Mouse (Mus musculus): ENCODE data around the gene Nuak1. TPM values are rescaled to one million over a fixed set of nuclear protein-coding genes. Genes with fewer than 3 reads are reported as not detected.

Nuak1 gene
- polyA plus RNA-seq, 2 experiments, result 3.3 to 19.6 TPM

- DNase-seq (ENCODE audit: low spot score), result no peak
- no peak overlapping the region for H3K4me3 ChIP-seq (replicated peaks; ENCODE audit: low read length)
- TF ChIP-seq POLR2A (IDR thresholded peaks at IDR 0.05; ENCODE audit: borderline replicate concordance, extremely low read depth, insufficient read depth, insufficient read length), result no peak
- no peak for ATAC-seq (ENCODE audit: low FRiP score, low read depth)
- no peak overlapping the region for H3K4me2 ChIP-seq (replicated peaks; ENCODE audit: low read depth, low read length, severe bottlenecking)
- H3K9me3 ChIP-seq (ENCODE audit: control insufficient read depth, low read length), result no peaks in the 10 kb centered on the region
- H3K9ac ChIP-seq (ENCODE audit: low read depth, low read length, severe bottlenecking), result no peak overlapping the region
- H3K4me1 ChIP-seq (ENCODE audit: control insufficient read depth, insufficient read depth, low read length), result no peaks in the 10 kb centered on the region; the same call in 1 of the 2 replicates
- peaks cover 11% of the 10 kb centered on the region for H3K36me3 ChIP-seq (ENCODE audit: control insufficient read depth, insufficient read depth, low read length)
- WGBS, result 82% methylated on average over 8 of the region's 8 CpGs
- H3K27ac ChIP-seq (replicated peaks; ENCODE audit: low read depth, low read length), result no peak overlapping the region
- H3K27me3 ChIP-seq (ENCODE audit: control insufficient read depth, insufficient read depth, low read length), result no peaks in the 10 kb centered on the region
Observed at GRCm38 (mm10) chr10:84416752-84417151, 23.6 kb downstream of the Nuak1 start.

DNA sequence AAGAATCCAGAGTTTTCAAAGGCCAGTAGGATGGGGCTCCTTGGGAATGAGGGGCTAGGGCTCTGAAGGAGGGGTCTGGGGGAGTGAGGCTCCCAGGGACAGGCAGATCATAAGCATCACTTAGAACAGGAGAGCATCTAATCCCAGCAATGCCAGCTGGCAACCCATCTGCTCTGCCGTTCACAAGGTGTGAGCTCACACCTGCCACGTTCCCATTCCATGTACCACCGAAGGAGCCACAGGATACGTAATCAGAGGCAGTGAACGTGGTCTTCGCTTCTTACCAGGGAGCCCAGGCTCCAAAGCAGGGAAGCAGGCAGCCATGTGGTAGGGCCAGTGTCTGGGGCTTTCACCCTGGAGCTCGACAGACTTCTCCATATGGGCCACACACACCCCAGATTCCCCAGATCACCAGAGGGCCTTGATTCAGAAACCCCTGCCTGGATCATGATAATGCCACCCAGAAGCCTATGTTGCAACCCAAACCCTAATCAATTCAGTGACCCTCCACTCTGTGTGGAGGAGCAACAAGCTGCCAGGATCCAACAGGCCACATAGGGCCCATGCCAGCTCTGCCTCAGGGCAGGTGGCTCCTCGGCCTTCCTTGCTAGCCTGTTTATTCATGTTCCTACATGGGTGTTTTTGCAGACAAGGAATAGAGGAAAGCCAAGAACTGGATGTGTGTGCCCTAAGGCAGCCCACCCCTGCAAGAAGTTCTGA, 25.3 kb downstream of the Nuak1 start:
- ATAC-seq (ENCODE audit: low FRiP score, low read depth), result no peak
- no peak for DNase-seq (ENCODE audit: low spot score)
- no peak for TF ChIP-seq POLR2A (IDR thresholded peaks at IDR 0.05; ENCODE audit: borderline replicate concordance, extremely low read depth, insufficient read depth, insufficient read length)
- Histone ChIP-seq H3K4me1 (ENCODE audit: control insufficient read depth, insufficient read depth, low read length) (peaks cover 6% of the 10 kb centered on the region), H3K4me3 (replicated peaks; ENCODE audit: low read length) (no peak overlapping the region), H3K27me3 (ENCODE audit: control insufficient read depth, insufficient read depth, low read length) (no peaks in the 10 kb centered on the region), H3K9ac (ENCODE audit: low read depth, low read length, severe bottlenecking) (no peak overlapping the region), H3K36me3 (ENCODE audit: control insufficient read depth, insufficient read depth, low read length) (peaks cover 6% of the 10 kb centered on the region; the same call in 1 of the 2 replicates), H3K27ac (replicated peaks; ENCODE audit: low read depth, low read length) (no peak overlapping the region), H3K4me2 (replicated peaks; ENCODE audit: low read depth, low read length, severe bottlenecking) (no peak overlapping the region), H3K9me3 (ENCODE audit: control insufficient read depth, low read length) (no peaks in the 10 kb centered on the region)
- 72% methylated on average over 8 of the region's 8 CpGs for WGBS

DNA sequence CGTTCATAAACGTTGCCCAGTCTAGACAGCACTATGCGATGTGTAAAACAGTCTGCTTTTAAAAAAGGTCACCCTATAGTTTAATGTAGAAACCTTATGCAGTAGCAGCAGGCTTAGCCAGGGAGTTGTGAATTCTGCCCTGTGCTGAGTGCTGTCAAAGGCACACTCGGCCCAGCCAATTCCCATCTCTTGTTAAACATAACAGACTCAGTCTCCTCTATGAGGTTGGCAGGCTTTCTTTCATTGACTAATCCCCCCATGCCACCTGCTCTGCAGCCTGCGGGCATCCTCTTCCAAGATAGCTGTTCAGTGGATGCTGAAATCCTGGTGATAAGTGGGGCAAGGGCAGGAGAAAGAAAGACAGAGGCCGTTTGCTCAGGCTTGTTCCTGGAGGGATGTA, 27.1 kb downstream of the Nuak1 start:
- Histone ChIP-seq H3K4me2 (replicated peaks; ENCODE audit: low read depth, low read length, severe bottlenecking) (no peak overlapping the region), H3K9ac (ENCODE audit: low read depth, low read length, severe bottlenecking) (no peak overlapping the region), H3K4me3 (replicated peaks; ENCODE audit: low read length) (no peak overlapping the region), H3K36me3 (ENCODE audit: control insufficient read depth, insufficient read depth, low read length) (peaks cover 12% of the 10 kb centered on the region; the same call in 1 of the 2 replicates), H3K27me3 (ENCODE audit: control insufficient read depth, insufficient read depth, low read length) (no peaks in the 10 kb centered on the region), H3K4me1 (ENCODE audit: control insufficient read depth, insufficient read depth, low read length) (peaks cover 17% of the 10 kb centered on the region), H3K9me3 (ENCODE audit: control insufficient read depth, low read length) (no peaks in the 10 kb centered on the region), H3K27ac (replicated peaks; ENCODE audit: low read depth, low read length) (no peak overlapping the region)
- ATAC-seq (ENCODE audit: low FRiP score, low read depth) (no peak), DNase-seq (ENCODE audit: low spot score) (no peak)
- 64% methylated on average over 6 of the region's 6 CpGs for WGBS
- no peak for TF ChIP-seq POLR2A (IDR thresholded peaks at IDR 0.05; ENCODE audit: borderline replicate concordance, extremely low read depth, insufficient read depth, insufficient read length)

DNA sequence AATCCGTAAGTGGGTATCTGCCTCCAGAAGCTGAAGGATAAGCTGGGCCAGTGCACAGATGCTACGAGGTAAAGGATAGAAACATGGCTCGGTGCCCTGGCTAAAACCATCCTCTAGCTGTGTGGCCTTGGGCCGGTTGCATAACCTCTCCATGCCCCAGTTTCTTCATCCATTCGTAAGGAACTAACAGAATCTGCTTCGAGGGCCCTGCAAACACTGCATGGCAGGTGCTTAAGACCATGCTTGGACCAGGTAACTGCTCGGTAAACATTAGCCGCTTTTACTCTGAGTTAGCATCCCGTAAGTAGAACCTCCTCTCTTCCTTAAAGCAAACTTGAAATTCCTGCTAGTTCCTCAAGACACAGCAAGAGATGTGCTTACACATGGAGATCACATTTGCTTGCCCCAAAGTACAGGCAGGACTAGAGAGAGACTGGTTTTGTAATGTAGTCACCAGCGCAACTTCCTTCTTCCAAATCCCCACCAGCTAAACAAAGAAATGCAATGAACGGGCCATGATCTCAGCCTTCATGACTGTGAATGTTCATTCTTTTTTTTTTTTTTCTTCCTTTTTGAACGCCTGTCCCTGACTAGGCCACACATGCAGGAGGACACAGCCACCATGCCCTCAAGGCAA, 28.0 kb downstream of the Nuak1 start:
- Histone ChIP-seq H3K9ac (ENCODE audit: low read depth, low read length, severe bottlenecking) (no peak overlapping the region), H3K9me3 (ENCODE audit: control insufficient read depth, low read length) (no peaks in the 10 kb centered on the region), H3K4me1 (ENCODE audit: control insufficient read depth, insufficient read depth, low read length) (peaks cover 17% of the 10 kb centered on the region), H3K27ac (replicated peaks; ENCODE audit: low read depth, low read length) (no peak overlapping the region), H3K36me3 (ENCODE audit: control insufficient read depth, insufficient read depth, low read length) (peaks cover 12% of the 10 kb centered on the region; the same call in 1 of the 2 replicates), H3K4me2 (replicated peaks; ENCODE audit: low read depth, low read length, severe bottlenecking) (no peak overlapping the region), H3K27me3 (ENCODE audit: control insufficient read depth, insufficient read depth, low read length) (no peaks in the 10 kb centered on the region), H3K4me3 (replicated peaks; ENCODE audit: low read length) (no peak overlapping the region)
- no peak for TF ChIP-seq POLR2A (IDR thresholded peaks at IDR 0.05; ENCODE audit: borderline replicate concordance, extremely low read depth, insufficient read depth, insufficient read length)
- DNase-seq (ENCODE audit: low spot score) (no peak), ATAC-seq (ENCODE audit: low FRiP score, low read depth) (no peak)
- 87% methylated on average over 12 of the region's 12 CpGs for WGBS

DNA sequence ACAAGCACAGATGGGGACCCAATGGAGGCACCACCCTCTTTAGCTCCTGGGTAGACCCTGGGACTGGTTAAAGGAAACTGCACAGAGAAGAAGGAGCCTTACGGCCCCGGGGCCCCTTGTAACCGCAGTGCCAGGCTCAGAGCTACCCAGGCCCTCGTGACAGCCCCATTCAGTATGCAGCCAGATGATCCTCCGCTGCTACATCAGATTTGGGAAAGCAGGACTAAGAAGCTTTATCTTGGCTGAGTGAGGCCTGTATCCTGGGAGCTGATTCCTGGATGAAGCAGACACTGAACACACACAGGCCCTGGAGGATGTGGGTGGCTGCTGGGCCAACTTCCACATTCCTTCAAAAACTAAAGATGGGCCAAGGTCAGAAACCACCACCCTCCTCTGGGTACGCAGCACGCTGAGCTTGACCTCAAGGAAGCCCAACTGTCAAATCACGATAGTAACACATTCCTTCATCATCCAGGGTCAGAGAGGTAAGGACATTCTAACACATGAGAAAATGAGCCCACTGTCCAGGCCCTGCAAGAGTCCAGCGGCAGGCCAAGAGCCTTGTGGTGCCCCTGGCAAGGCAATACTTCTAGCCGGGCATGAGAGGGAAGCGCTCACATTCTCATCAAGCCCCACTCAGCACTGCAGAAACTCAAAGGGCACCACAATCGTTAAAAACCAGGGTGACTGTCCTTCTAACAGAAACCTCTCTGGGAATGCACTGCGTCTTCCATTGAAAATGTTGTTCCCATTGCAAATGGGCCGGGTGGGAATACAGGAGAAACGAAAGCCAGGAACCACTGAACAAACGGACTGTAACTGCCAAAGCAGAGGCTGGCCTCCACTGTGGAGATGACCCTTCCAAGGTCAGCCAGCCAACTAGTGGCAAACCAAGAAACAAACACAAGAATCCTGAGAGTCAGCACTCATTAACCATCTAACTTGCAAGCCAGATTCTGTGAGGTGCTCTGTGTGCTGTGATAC, 29.0 kb downstream of the Nuak1 start:
- H3K9me3 ChIP-seq (ENCODE audit: control insufficient read depth, low read length), result no peaks in the 10 kb centered on the region
- 76% methylated on average over 16 of the region's 16 CpGs for WGBS
- H3K27ac ChIP-seq (replicated peaks; ENCODE audit: low read depth, low read length), result no peak overlapping the region
- H3K27me3 ChIP-seq (ENCODE audit: control insufficient read depth, insufficient read depth, low read length), result no peaks in the 10 kb centered on the region
- no peak overlapping the region for H3K9ac ChIP-seq (ENCODE audit: low read depth, low read length, severe bottlenecking)
- H3K36me3 ChIP-seq (ENCODE audit: control insufficient read depth, insufficient read depth, low read length), result peaks cover 12% of the 10 kb centered on the region; the same call in 1 of the 2 replicates
- DNase-seq (ENCODE audit: low spot score) (no peak), ATAC-seq (ENCODE audit: low FRiP score, low read depth) (no peak)
- no peak overlapping the region for H3K4me3 ChIP-seq (replicated peaks; ENCODE audit: low read length)
- TF ChIP-seq POLR2A (IDR thresholded peaks at IDR 0.05; ENCODE audit: borderline replicate concordance, extremely low read depth, insufficient read depth, insufficient read length), result no peak
- H3K4me2 ChIP-seq (replicated peaks; ENCODE audit: low read depth, low read length, severe bottlenecking), result no peak overlapping the region
- H3K4me1 ChIP-seq (ENCODE audit: control insufficient read depth, insufficient read depth, low read length), result peaks cover 17% of the 10 kb centered on the region

All from limb, embryonic 14.5 days (tissue).